Mouse (Mus musculus) CH12.LX (cell line): ENCODE results near the gene Sult6b1. TPM values are rescaled to one million over a fixed set of nuclear protein-coding genes. Genes with fewer than 3 reads are reported as not detected.

Source experiments
- DNase-seq: peaks from one replicate; pipeline ENCODE4 v3.0.0-alpha.2; 2013; ENCODE audit errors: extremely low read depth
- H3K27ac ChIP-seq: 2 replicates; pipeline ENCODE4 v1.5.1; 2012; ENCODE audit warnings: low read depth, mild to moderate bottlenecking, control low read depth, moderate library complexity; ENCODE audit not compliant: insufficient read depth
- H3K27me3 ChIP-seq: replicated peaks from 2 replicates; pipeline ENCODE3; 2012; ENCODE audit warnings: inconsistent platforms
- H3K36me3 ChIP-seq, 2 experiments: replicated peaks in 1 of 2; 2 replicates each; pipeline versions ENCODE3 to v1.6.1; 2012; ENCODE audit warnings: inconsistent platforms in 1 of 2, low read length in 1 of 2, mild to moderate bottlenecking in 1 of 2, mixed read lengths in 1 of 2, moderate library complexity in 1 of 2; ENCODE audit not compliant: control insufficient read depth in 1 of 2, insufficient read depth in 1 of 2
- H3K4me1 ChIP-seq, 2 experiments: 2 replicates each; pipeline ENCODE4 v1.6.1; 2012; ENCODE audit warnings: inconsistent platforms in 1 of 2, moderate library complexity in 1 of 2; ENCODE audit not compliant: insufficient read depth in 2 of 2, control insufficient read depth in 1 of 2
- H3K4me2 ChIP-seq: 2 replicates; pipeline ENCODE4 v1.6.1; 2012; ENCODE audit warnings: low read depth, mild to moderate bottlenecking, control low read depth; ENCODE audit not compliant: poor library complexity, insufficient read depth, severe bottlenecking
- H3K4me3 ChIP-seq, 3 experiments: fragments of 150-350 bp in 1 of 3; sonication (generic) in 1 of 3; replicated peaks in 1 of 3; 2 replicates each; pipeline versions ENCODE3 to v1.5.1; 2011 to 2012; ENCODE audit warnings: low read depth in 2 of 3, low read length in 2 of 3, mild to moderate bottlenecking in 2 of 3, moderate library complexity in 2 of 3, control low read depth in 1 of 3, improper control_type of control experiment in 1 of 3, inconsistent platforms in 1 of 3, mixed read lengths in 1 of 3; ENCODE audit not compliant: poor library complexity in 1 of 3
- H3K79me2 ChIP-seq: replicated peaks from 2 replicates; pipeline ENCODE4 v1.6.1; 2012; ENCODE audit warnings: mild to moderate bottlenecking, moderate library complexity; ENCODE audit not compliant: control insufficient read depth, poor library complexity, insufficient read depth, severe bottlenecking; ENCODE audit errors: extremely low read depth
- H3K9ac ChIP-seq: 2 replicates; pipeline ENCODE4 v1.6.1; 2012; ENCODE audit warnings: low read depth, mild to moderate bottlenecking, control low read depth, moderate library complexity; ENCODE audit not compliant: insufficient read depth
- H3K9me3 ChIP-seq: replicated peaks from 2 replicates; pipeline ENCODE3; 2012; ENCODE audit warnings: low read length, inconsistent platforms, mixed read lengths
- BHLHE40 ChIP-seq: IDR thresholded peaks from 2 replicates; pipeline ENCODE4 v1.6.1; 2011; ENCODE audit warnings: mild to moderate bottlenecking, low read depth, low read length, improper control_type of control experiment
- CHD1 ChIP-seq: IDR thresholded peaks from 2 replicates; pipeline ENCODE4 v1.6.1; 2012; ENCODE audit warnings: low read depth, low read length, improper control_type of control experiment, inconsistent platforms
- ELF1 ChIP-seq: IDR thresholded peaks from 2 replicates; pipeline ENCODE4 v1.6.1; 2014; ENCODE audit warnings: low read depth, mild to moderate bottlenecking, inconsistent platforms, low read length, improper control_type of control experiment
- EP300 ChIP-seq: IDR thresholded peaks from 2 replicates; pipeline ENCODE4 v1.6.1; 2011; ENCODE audit warnings: low read length, improper control_type of control experiment
- JUN ChIP-seq: IDR thresholded peaks from 2 replicates; pipeline ENCODE4 v1.6.1; 2011; ENCODE audit warnings: low read depth, mild to moderate bottlenecking, low read length, improper control_type of control experiment, moderate library complexity; ENCODE audit not compliant: insufficient read depth
- KAT2A ChIP-seq: IDR thresholded peaks from 2 replicates; pipeline ENCODE4 v1.6.1; 2012; ENCODE audit warnings: low read length, improper control_type of control experiment, inconsistent platforms; ENCODE audit not compliant: insufficient replicate concordance
- MAFK ChIP-seq: IDR thresholded peaks from 2 replicates; pipeline ENCODE4 v1.6.1; 2011; ENCODE audit warnings: low read length, improper control_type of control experiment; ENCODE audit not compliant: insufficient replicate concordance
- MAZ ChIP-seq: IDR thresholded peaks from 2 replicates; pipeline ENCODE4 v1.6.1; 2012; ENCODE audit warnings: low read depth, mild to moderate bottlenecking, inconsistent platforms, low read length, improper control_type of control experiment, moderate library complexity
- MYC ChIP-seq: IDR thresholded peaks from 2 replicates; pipeline ENCODE4 v1.6.1; 2011; ENCODE audit warnings: low read depth, mild to moderate bottlenecking, improper control_type of control experiment, low read length
- NELFE ChIP-seq: IDR thresholded peaks from 2 replicates; pipeline ENCODE4 v1.6.1; 2011; ENCODE audit warnings: low read depth, low read length, improper control_type of control experiment
- NRF1 ChIP-seq: IDR thresholded peaks from 2 replicates; pipeline ENCODE4 v1.6.1; 2014; ENCODE audit warnings: low read depth, mild to moderate bottlenecking, inconsistent platforms, low read length, improper control_type of control experiment, moderate library complexity
- RCOR1 ChIP-seq: conservative IDR thresholded peaks from 2 replicates; pipeline ENCODE4 v1.6.1; 2012; ENCODE audit warnings: low read depth, mild to moderate bottlenecking, inconsistent platforms, low read length, improper control_type of control experiment
- SMC3 ChIP-seq: IDR thresholded peaks from 2 replicates; pipeline ENCODE4 v1.6.1; 2011; ENCODE audit warnings: low read depth, low read length, improper control_type of control experiment
- TCF12 ChIP-seq: IDR thresholded peaks from 2 replicates; pipeline ENCODE4 v1.6.1; 2014; ENCODE audit warnings: low read depth, mild to moderate bottlenecking, inconsistent platforms, low read length, improper control_type of control experiment
- UBTF ChIP-seq: IDR thresholded peaks from 2 replicates; pipeline ENCODE4 v1.6.1; 2012; ENCODE audit warnings: low read depth, mild to moderate bottlenecking, inconsistent platforms, low read length, improper control_type of control experiment, moderate library complexity
- ZNF384 ChIP-seq: IDR thresholded peaks from 2 replicates; pipeline ENCODE4 v1.6.1; 2012; ENCODE audit warnings: low read depth, low read length, improper control_type of control experiment, inconsistent platforms
- dilution Hi-C: fragments of 300-500 bp; cut with MboI; formaldehyde crosslinking; loops from 2 replicates; pipeline ENCODE4 v1.14.3; 2020; ENCODE audit warnings: low sequenced_read_pairs; ENCODE audit not compliant: extremely low pct_unique_long_range_greater_than_20kb, extremely low pct_ligation_motif_present
- in situ Hi-C: fragments of 300-500 bp; cut with MboI; formaldehyde crosslinking; loops from 3 replicates; pipeline ENCODE4 v1.14.3; 2019; ENCODE audit warnings: low sequenced_read_pairs, low pct_ligation_motif_present, low pct_unique_long_range_greater_than_20kb, mixed read lengths
- polyA plus RNA-seq: library from polyadenylated mRNA; unstranded; fragments of >175 nt; gene quantifications from 2 replicates; pipeline ENCODE4 v1.2.1, GENCODE M21; 2012; ENCODE audit warnings: low read depth; ENCODE audit not compliant: insufficient read length
- total RNA-seq, 2 experiments: library from RNA; depleted of rRNA; stranded (reverse); fragments of 300-350 nt in 1 of 2; fragments of >200 nt in 1 of 2; gene quantifications; 2 replicates each; pipeline ENCODE4 v1.2.3; 2012 to 2014

Sult6b1 gene
- total and polyA plus RNA-seq, 3 experiments, result 0.34 to 0.46 TPM; not detected in 1

- H3K27ac ChIP-seq, result no peak overlapping the region
- H3K4me1 ChIP-seq, result peaks cover 2 to 10% of the 10 kb centered on the region in 2 experiments; a peak in 2 of 4 replicates
- no peak for TF ChIP-seq ZNF384
- no peak for TF ChIP-seq JUN
- no peak for TF ChIP-seq MYC
- no peak for TF ChIP-seq EP300
- no peak for TF ChIP-seq SMC3
- H3K36me3 ChIP-seq, result peaks cover 0 to 15% of the 10 kb centered on the region in 2 experiments
- H3K27me3 ChIP-seq, result no peaks in the 10 kb centered on the region
- H3K9ac ChIP-seq, result no peak overlapping the region
- H3K4me2 ChIP-seq, result no peak overlapping the region
- no peak overlapping the region for H3K4me3 ChIP-seq
- no peaks in the 10 kb centered on the region for H3K79me2 ChIP-seq
- dilution Hi-C loops (no loop called here), in situ Hi-C loops (no loop called here)
- no peak for DNase-seq
- peaks cover 9% of the 10 kb centered on the region for H3K9me3 ChIP-seq
Measured at GRCm38 (mm10) chr17:78889184-78889583, 17.6 kb downstream of the Sult6b1 start.

GRCm38 (mm10) chr17:78888554-78888953 lies 18.2 kb downstream of the Sult6b1 start:
- Histone ChIP-seq H3K4me3 (no peak overlapping the region), H3K4me2 (no peak overlapping the region), H3K4me1 (peaks cover 2 to 10% of the 10 kb centered on the region in 2 experiments; a peak in 2 of 4 replicates), H3K27ac (no peak overlapping the region), H3K9ac (no peak overlapping the region), H3K79me2 (no peaks in the 10 kb centered on the region), H3K9me3 (peaks cover 9% of the 10 kb centered on the region), H3K27me3 (no peaks in the 10 kb centered on the region), H3K36me3 (peaks cover 0 to 21% of the 10 kb centered on the region in 2 experiments)
- dilution Hi-C loops, result no loop called here
- in situ Hi-C loops, result no loop called here
- no peak for DNase-seq
- TF ChIP-seq NRF1 (no peak), BHLHE40 (no peak), RCOR1 (no peak), MAZ (no peak), KAT2A (no peak), CHD1 (no peak), TCF12 (no peak), UBTF (no peak), ELF1 (no peak), SMC3 (no peak), MAFK (no peak), NELFE (no peak)
